Mouse (Mus musculus): ENCODE data around the gene Gm9767. TPM values are rescaled to one million over a fixed set of nuclear protein-coding genes. Genes with fewer than 3 reads are reported as not detected.

Gene Gm9767
- not detected in 2 replicates for polyA plus RNA-seq (2014; fragmentation: Nextera tagmentation; extraction: Ambion mirVana)

- Histone ChIP-seq H3K27ac (replicated peaks in 1 of 2; ENCODE audit: control insufficient read depth in 1 of 2, insufficient read depth in 1 of 2, low read depth in 2 of 2, low read length in 2 of 2) (no peak within 1 kb of the TSS), H3K36me3 (ENCODE audit: control insufficient read depth, insufficient read depth, low read length) (no peaks in the 10 kb centered on the region), H3K9ac (ENCODE audit: low read length) (peak within 1 kb of the TSS; percentile 62), H3K27me3 (ENCODE audit: control insufficient read depth, insufficient read depth, low read length) (peaks cover 32% of the 10 kb centered on the region), H3K4me3 (ENCODE audit: control insufficient read depth in 1 of 2, insufficient read depth in 1 of 2, low read depth in 1 of 2, low read length in 2 of 2) (peak within 1 kb of the TSS; percentile 52 to 64), H3K9me3 (ENCODE audit: control insufficient read depth, low read length) (no peaks in the 10 kb centered on the region), H3K4me1 (ENCODE audit: control insufficient read depth in 2 of 2, insufficient read depth in 2 of 2, low read length in 2 of 2) (peaks cover 0 to 3% of the 10 kb centered on the region in 2 experiments; a peak in 3 of 4 replicates), H3K4me2 (ENCODE audit: low read length) (peak within 1 kb of the TSS; percentile 97)
- WGBS: 3% methylated on average over 52 of the region's 52 CpGs
- ATAC-seq (ENCODE audit: insufficient number of reproducible peaks, insufficient read depth, low FRiP score, low read depth): no peak
These were observed at the start of gene Gm9767 for GRCm38 (mm10) chr10:26077671-26078481. Gm9767 (plus strand) TSS chr10:26078255.

GRCm38 (mm10) chr10:26034931-26035330, 43.1 kb upstream of the Gm9767 start:
- H3K4me1 ChIP-seq (ENCODE audit: control insufficient read depth in 2 of 2, insufficient read depth in 2 of 2, low read length in 2 of 2): no peaks in the 10 kb centered on the region
- H3K27ac ChIP-seq (replicated peaks in 1 of 2; ENCODE audit: control insufficient read depth in 1 of 2, insufficient read depth in 1 of 2, low read depth in 2 of 2, low read length in 2 of 2): no peak overlapping the region
- no peaks in the 10 kb centered on the region for H3K9me3 ChIP-seq (ENCODE audit: control insufficient read depth, low read length)
- no peaks in the 10 kb centered on the region for H3K27me3 ChIP-seq (ENCODE audit: control insufficient read depth, insufficient read depth, low read length)
- no peak for ATAC-seq (ENCODE audit: insufficient number of reproducible peaks, insufficient read depth, low FRiP score, low read depth)
- H3K36me3 ChIP-seq (ENCODE audit: control insufficient read depth, insufficient read depth, low read length): no peaks in the 10 kb centered on the region
- H3K4me2 ChIP-seq (ENCODE audit: low read length): no peak overlapping the region
- 69% methylated on average over 5 of the region's 5 CpGs for WGBS
- no peak overlapping the region for H3K4me3 ChIP-seq (ENCODE audit: control insufficient read depth in 1 of 2, insufficient read depth in 1 of 2, low read depth in 1 of 2, low read length in 2 of 2)
- no peak overlapping the region for H3K9ac ChIP-seq (ENCODE audit: low read length)

- ATAC-seq (ENCODE audit: insufficient number of reproducible peaks, insufficient read depth, low FRiP score, low read depth): no peak
- WGBS: 86% methylated on average over 2 of the region's 2 CpGs
- no peaks in the 10 kb centered on the region for H3K9me3 ChIP-seq (ENCODE audit: control insufficient read depth, low read length)
These were observed 26.9 kb upstream of the Gm9767 start for GRCm38 (mm10) chr10:26051177-26051576.

GRCm38 (mm10) chr10:26059662-26060307, 18.3 kb upstream of the Gm9767 start:
- 85% methylated on average over 3 of the region's 3 CpGs for WGBS
- no peak overlapping the region for H3K27ac ChIP-seq (replicated peaks in 1 of 2; ENCODE audit: control insufficient read depth in 1 of 2, insufficient read depth in 1 of 2, low read depth in 2 of 2, low read length in 2 of 2)
- no peaks in the 10 kb centered on the region for H3K36me3 ChIP-seq (ENCODE audit: control insufficient read depth, insufficient read depth, low read length)
- H3K4me2 ChIP-seq (ENCODE audit: low read length): no peak overlapping the region
- H3K4me3 ChIP-seq (ENCODE audit: control insufficient read depth in 1 of 2, insufficient read depth in 1 of 2, low read depth in 1 of 2, low read length in 2 of 2): no peak overlapping the region
- H3K4me1 ChIP-seq (ENCODE audit: control insufficient read depth in 2 of 2, insufficient read depth in 2 of 2, low read length in 2 of 2): no peaks in the 10 kb centered on the region
- no peaks in the 10 kb centered on the region for H3K9me3 ChIP-seq (ENCODE audit: control insufficient read depth, low read length)
- no peaks in the 10 kb centered on the region for H3K27me3 ChIP-seq (ENCODE audit: control insufficient read depth, insufficient read depth, low read length)
- H3K9ac ChIP-seq (ENCODE audit: low read length): no peak overlapping the region
- ATAC-seq (ENCODE audit: insufficient number of reproducible peaks, insufficient read depth, low FRiP score, low read depth): no peak

More at GRCm38 (mm10) chr10:26051177-26051576, 26.9 kb upstream of the Gm9767 start:
- Histone ChIP-seq H3K4me1 (ENCODE audit: control insufficient read depth in 2 of 2, insufficient read depth in 2 of 2, low read length in 2 of 2) (no peaks in the 10 kb centered on the region), H3K27ac (replicated peaks in 1 of 2; ENCODE audit: control insufficient read depth in 1 of 2, insufficient read depth in 1 of 2, low read depth in 2 of 2, low read length in 2 of 2) (no peak overlapping the region), H3K27me3 (ENCODE audit: control insufficient read depth, insufficient read depth, low read length) (no peaks in the 10 kb centered on the region), H3K36me3 (ENCODE audit: control insufficient read depth, insufficient read depth, low read length) (no peaks in the 10 kb centered on the region), H3K9ac (ENCODE audit: low read length) (no peak overlapping the region), H3K4me2 (ENCODE audit: low read length) (no peak overlapping the region), H3K4me3 (ENCODE audit: control insufficient read depth in 1 of 2, insufficient read depth in 1 of 2, low read depth in 1 of 2, low read length in 2 of 2) (no peak overlapping the region)

DNA sequence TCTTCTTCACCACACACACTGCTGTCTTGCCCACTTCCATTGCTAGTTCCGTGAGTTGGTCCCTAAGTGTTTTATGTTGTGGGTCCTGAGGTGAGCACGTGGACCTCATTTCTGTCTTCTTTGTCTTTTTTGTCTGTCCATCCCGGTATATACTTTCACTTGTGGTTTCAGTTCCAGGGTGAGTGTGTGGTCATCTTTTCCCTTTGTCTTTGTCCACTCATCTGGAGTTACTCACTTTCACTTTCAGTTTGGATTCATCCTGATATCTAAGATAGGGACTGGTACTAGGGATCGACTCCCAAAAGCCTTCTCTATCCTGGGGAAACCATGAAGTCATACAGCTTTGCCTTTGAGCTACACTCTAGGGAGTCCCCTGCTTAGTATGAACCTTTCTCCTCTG, 15.0 kb upstream of the Gm9767 start:
- H3K27ac ChIP-seq (replicated peaks in 1 of 2; ENCODE audit: control insufficient read depth in 1 of 2, insufficient read depth in 1 of 2, low read depth in 2 of 2, low read length in 2 of 2): no peak overlapping the region
- no peaks in the 10 kb centered on the region for H3K36me3 ChIP-seq (ENCODE audit: control insufficient read depth, insufficient read depth, low read length)
- H3K4me1 ChIP-seq (ENCODE audit: control insufficient read depth in 2 of 2, insufficient read depth in 2 of 2, low read length in 2 of 2): no peaks in the 10 kb centered on the region
- H3K9ac ChIP-seq (ENCODE audit: low read length): no peak overlapping the region
- H3K4me3 ChIP-seq (ENCODE audit: control insufficient read depth in 1 of 2, insufficient read depth in 1 of 2, low read depth in 1 of 2, low read length in 2 of 2): no peak overlapping the region
- H3K4me2 ChIP-seq (ENCODE audit: low read length): no peak overlapping the region
- no peaks in the 10 kb centered on the region for H3K9me3 ChIP-seq (ENCODE audit: control insufficient read depth, low read length)
- WGBS: 85% methylated on average over 4 of the region's 4 CpGs
- no peak for ATAC-seq (ENCODE audit: insufficient number of reproducible peaks, insufficient read depth, low FRiP score, low read depth)
- H3K27me3 ChIP-seq (ENCODE audit: control insufficient read depth, insufficient read depth, low read length): no peaks in the 10 kb centered on the region

DNA sequence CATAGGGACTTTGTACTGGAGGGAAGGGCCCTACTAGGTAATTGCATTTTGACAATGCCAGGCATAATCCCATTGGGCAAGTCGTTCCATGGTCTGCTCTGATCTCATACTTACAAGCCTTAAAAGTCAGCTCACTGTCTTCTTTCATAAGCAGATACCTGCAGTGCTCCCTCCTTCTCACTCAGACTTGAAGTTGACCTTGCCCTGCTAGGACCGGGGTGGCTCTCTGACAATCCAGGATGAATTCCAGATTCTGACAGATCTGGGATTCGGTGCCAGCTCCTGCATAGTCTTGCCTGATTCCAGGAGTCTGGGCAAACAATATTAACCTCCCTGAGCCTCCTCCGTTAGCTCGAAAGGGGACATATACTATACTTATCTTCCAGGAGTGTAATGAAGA, 6.1 kb upstream of the Gm9767 start:
- Histone ChIP-seq H3K9ac (ENCODE audit: low read length) (no peak overlapping the region), H3K4me1 (ENCODE audit: control insufficient read depth in 2 of 2, insufficient read depth in 2 of 2, low read length in 2 of 2) (no peaks in the 10 kb centered on the region), H3K27me3 (ENCODE audit: control insufficient read depth, insufficient read depth, low read length) (peaks cover 6% of the 10 kb centered on the region; the same call in 1 of the 2 replicates), H3K4me2 (ENCODE audit: low read length) (no peak overlapping the region), H3K9me3 (ENCODE audit: control insufficient read depth, low read length) (no peaks in the 10 kb centered on the region), H3K27ac (replicated peaks in 1 of 2; ENCODE audit: control insufficient read depth in 1 of 2, insufficient read depth in 1 of 2, low read depth in 2 of 2, low read length in 2 of 2) (no peak overlapping the region), H3K36me3 (ENCODE audit: control insufficient read depth, insufficient read depth, low read length) (no peaks in the 10 kb centered on the region), H3K4me3 (ENCODE audit: control insufficient read depth in 1 of 2, insufficient read depth in 1 of 2, low read depth in 1 of 2, low read length in 2 of 2) (no peak overlapping the region)
- 75% methylated on average over 5 of the region's 5 CpGs for WGBS
- ATAC-seq (ENCODE audit: insufficient number of reproducible peaks, insufficient read depth, low FRiP score, low read depth): no peak

DNA sequence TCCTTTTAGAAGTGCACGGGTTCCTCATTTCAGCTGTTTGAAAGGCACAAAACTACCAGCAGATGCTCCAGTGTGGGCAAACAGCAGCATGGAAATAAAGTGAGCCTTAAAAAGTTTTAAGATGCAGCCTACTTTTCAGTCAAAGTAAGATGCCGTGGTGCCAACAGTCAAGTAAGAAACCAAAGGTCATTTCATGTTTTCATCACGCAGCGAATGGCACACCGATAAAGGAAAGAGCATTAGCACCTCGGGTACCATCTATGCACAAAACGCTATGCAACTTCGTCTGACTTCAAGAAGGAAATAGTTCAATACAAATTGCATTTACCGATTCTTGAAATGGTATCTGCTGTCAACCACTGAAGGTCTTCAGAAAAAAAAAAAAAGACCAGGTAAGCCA, 1.1 kb upstream of the Gm9767 start:
- Histone ChIP-seq H3K4me3 (ENCODE audit: control insufficient read depth in 1 of 2, insufficient read depth in 1 of 2, low read depth in 1 of 2, low read length in 2 of 2) (no peak overlapping the region), H3K4me1 (ENCODE audit: control insufficient read depth in 2 of 2, insufficient read depth in 2 of 2, low read length in 2 of 2) (peaks cover 0 to 3% of the 10 kb centered on the region in 2 experiments; a peak in 3 of 4 replicates), H3K9me3 (ENCODE audit: control insufficient read depth, low read length) (no peaks in the 10 kb centered on the region), H3K36me3 (ENCODE audit: control insufficient read depth, insufficient read depth, low read length) (no peaks in the 10 kb centered on the region), H3K27ac (replicated peaks in 1 of 2; ENCODE audit: control insufficient read depth in 1 of 2, insufficient read depth in 1 of 2, low read depth in 2 of 2, low read length in 2 of 2) (no peak overlapping the region), H3K27me3 (ENCODE audit: control insufficient read depth, insufficient read depth, low read length) (peaks cover 32% of the 10 kb centered on the region), H3K4me2 (ENCODE audit: low read length) (no peak overlapping the region), H3K9ac (ENCODE audit: low read length) (no peak overlapping the region)
- no peak for ATAC-seq (ENCODE audit: insufficient number of reproducible peaks, insufficient read depth, low FRiP score, low read depth)
- WGBS: 84% methylated on average over 9 of the region's 9 CpGs
